Mouse (Mus musculus) granulocyte monocyte progenitor cell, adult 5-6 weeks (primary cell): Measurements from ENCODE around the gene Pml. TPM values are rescaled to one million over a fixed set of nuclear protein-coding genes. Genes with fewer than 3 reads are reported as not detected.
"Not testable (repeated sequence)": the region's sequence is repeated elsewhere in the genome, so short reads cannot be mapped to it uniquely, and the experiment has no call there.

Experiments used
- ATAC-seq: replicated peaks from 2 replicates; pipeline ENCODE4 v1.8.0; 2016; ENCODE audit warnings: mild to moderate bottlenecking, moderate TSS enrichment, inconsistent platforms; ENCODE audit not compliant: poor library complexity, severe bottlenecking
- total RNA-seq, 2 experiments: library from RNA; stranded (forward) in 1 of 2; stranded (reverse) in 1 of 2; fragments of 200-712, 200-1000 nt in 1 of 2; fragments of >200 nt in 1 of 2; fragmentation: Nextera tagmentation in 1 of 2; gene quantifications; 2 replicates each; pipeline ENCODE4 v1.2.3; 2014 to 2017

The Pml gene
- total RNA-seq, 2 experiments from 2014 or later = 10.1 to 49.9 TPM

- no peak for ATAC-seq
These were observed 23.3 kb upstream of the Pml start for GRCm38 (mm10) chr9:58272855-58273254.

GRCm38 (mm10) chr9:58272068-58272541, 22.5 kb upstream of the Pml start:
- ATAC-seq = no peak

- not testable (repeated sequence) for ATAC-seq
These were observed 22.0 kb upstream of the Pml start for GRCm38 (mm10) chr9:58271551-58271950.

DNA sequence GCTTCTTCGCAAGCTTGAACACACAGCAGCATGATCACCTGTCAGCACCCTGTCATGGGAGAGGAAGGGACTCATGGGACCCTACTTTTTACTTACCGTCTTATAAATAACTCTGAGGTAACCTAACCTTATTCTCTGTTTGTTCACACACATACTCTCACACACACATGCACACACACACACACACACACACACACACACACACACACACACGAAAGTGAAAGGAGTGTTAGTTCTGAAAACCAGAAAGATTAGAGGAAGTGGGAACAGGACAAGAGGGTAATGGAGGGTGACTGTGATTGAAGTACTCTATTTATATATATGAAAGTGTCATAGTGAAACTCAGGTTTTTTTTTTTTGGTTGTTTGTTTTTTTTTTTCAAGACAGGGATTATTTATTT, 21.5 kb upstream of the Pml start:
- peak; percentile 29 for ATAC-seq

- no peak for ATAC-seq
These were observed 20.5 kb upstream of the Pml start for GRCm38 (mm10) chr9:58270081-58270480.

- peak; percentile 36; the same call in 1 of the 2 replicates for ATAC-seq
These were observed 19.1 kb upstream of the Pml start for GRCm38 (mm10) chr9:58268384-58269313.

DNA sequence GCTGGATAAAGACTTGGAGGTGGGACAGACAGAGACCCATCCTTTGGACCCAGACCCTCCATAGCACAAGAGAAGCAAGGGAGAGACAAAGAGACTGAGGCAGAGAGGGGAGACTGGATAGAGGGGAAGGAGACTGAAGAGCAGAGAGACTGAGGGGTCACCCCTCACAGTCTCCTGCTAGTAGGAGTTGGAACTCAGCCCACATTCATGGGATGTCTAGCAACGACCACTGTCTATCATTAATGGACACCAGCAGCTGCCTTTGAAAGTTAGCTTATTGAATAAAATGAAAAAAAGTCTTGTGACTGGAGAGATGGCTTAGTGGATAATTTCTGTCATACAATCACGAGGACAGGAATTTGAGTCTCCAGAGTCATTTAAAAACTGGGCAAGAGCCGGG, 17.5 kb upstream of the Pml start:
- no peak for ATAC-seq

DNA sequence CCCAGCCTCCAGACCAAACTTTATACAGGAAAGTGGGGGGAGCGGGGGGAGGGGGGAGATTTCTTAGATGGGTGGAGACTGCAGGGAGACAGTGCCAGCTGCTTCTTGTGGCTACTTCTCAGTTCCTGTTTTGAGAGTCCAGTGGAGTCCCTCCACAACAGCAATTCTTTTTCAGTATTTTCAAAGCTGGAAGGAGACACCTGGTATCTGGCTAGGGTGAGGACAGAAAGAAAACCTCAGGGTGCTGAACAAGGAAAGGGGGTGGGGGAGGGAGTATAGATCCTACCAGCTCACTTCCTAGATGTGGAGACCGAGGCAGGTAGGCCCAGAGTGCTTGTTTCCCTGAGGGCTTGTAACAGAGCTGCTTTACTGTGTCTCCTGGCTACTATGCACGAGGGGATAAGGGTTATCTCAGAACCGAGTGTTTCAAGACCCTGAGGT, 17.0 kb upstream of the Pml start:
- peak; percentile 79 for ATAC-seq

DNA sequence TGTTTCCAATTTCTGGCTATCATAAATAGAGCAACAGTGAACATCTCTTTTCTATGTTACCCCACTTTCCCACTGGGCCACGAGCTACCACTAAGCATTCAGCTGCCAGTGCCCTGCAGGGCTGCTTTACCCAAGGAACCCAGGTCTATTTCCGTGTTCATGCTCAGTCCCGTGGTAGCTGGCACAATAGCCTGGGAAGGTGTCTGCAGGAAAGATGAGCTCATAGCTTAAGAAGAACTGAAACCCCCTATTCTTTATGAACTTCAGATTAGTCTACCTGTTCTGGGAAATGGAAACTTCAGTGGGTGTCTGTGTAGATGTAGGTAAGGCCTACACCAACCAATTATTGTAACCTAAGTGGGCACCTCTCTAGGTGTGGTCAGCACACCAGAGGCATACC, 15.8 kb upstream of the Pml start:
- ATAC-seq = peak; percentile 28

DNA sequence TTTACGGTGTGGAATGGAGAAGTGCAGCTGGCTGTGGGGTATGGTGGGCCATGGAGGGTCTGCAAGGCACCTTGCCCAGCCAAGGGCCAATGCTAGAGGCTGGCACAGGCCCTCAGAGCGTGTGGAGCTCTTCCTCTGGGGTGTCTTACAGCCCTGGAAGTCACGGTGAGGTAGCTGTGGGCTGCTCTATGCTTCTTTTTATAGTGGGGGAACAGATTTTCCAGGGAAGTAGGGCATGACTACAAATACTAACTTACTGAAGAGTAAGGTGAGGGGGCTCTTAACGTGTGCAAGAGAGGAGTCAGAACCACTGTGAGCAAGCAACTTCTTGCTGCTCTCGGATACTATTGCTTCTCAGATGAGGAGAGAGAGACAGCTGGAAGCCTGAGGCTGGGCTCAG, 12.9 kb upstream of the Pml start:
- ATAC-seq = no peak

- ATAC-seq = peak; percentile 63
These were observed 6.4 kb upstream of the Pml start for GRCm38 (mm10) chr9:58255704-58256685.

- ATAC-seq = no peak
These were observed 5.5 kb upstream of the Pml start for GRCm38 (mm10) chr9:58255105-58255504.

- ATAC-seq = not testable (repeated sequence)
These were observed 4.2 kb upstream of the Pml start for GRCm38 (mm10) chr9:58253805-58254122.

DNA sequence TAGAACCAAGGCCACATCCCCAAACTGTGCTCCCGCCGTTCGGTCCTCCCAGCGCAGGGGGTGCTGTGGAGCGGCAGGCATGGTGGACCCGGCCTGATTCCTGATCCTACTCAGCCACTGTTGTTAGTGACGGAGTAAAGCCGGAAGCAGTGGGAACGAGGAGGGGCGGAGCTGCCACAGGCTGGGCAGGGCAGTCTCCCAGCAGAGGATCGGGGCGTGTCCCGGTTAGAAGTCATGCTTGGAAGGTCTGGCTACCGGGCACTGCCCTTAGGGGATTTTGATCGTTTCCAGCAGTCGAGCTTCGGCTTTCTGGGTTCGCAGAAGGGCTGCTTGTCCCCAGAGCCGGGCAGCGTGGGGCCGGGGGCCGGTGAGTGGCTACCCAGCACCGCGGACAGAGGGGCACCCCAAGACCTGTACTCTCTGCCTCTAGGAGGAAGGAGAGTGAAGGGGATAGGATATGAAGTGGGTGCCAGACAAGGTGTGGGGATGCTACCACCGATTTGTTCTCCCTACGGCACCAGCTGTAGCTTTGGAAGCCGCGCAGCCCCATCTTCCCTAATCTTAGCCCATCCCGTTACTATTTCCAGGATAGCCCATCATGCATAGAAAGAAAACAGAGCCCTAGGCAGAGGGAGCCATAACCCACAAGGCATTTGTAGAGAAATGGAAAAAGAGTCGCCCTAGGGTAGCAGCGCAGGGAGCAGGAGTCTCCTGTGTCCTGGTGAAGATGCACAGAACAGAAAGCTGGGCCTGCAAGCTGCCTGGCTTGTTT, 3.6 kb upstream of the Pml start, which contains the start of gene Stoml1:
TSS of gene Stoml1 (plus strand) at position 132 of the 772 bp plus-strand sequence.
- peak; percentile 92 for ATAC-seq

GRCm38 (mm10) chr9:58250730-58251129, 1.1 kb upstream of the Pml start:
- ATAC-seq = not testable (repeated sequence)

DNA sequence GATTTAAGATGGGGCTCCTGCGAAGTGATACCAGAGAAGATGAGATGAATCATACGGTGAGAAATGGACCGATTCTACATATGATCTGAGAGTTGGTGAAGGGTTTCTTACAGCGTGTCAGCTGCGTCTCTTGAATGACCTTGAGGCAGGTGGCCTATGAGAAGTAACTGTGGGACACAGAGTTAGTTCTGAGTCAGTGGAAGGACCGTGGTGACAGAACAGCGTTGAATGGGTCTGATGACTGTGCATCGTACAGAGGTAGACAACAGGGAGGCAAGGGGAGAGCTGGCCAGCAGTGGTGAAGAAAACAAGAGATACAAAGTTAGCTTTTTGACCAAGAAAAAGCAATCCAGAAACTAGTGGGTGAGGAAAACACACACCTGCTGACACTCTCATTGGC, 736 bp upstream of the Pml start:
- ATAC-seq = no peak

GRCm38 (mm10) chr9:58248746-58249413, 706 bp downstream of the Pml start:
- ATAC-seq = peak; percentile 20

DNA sequence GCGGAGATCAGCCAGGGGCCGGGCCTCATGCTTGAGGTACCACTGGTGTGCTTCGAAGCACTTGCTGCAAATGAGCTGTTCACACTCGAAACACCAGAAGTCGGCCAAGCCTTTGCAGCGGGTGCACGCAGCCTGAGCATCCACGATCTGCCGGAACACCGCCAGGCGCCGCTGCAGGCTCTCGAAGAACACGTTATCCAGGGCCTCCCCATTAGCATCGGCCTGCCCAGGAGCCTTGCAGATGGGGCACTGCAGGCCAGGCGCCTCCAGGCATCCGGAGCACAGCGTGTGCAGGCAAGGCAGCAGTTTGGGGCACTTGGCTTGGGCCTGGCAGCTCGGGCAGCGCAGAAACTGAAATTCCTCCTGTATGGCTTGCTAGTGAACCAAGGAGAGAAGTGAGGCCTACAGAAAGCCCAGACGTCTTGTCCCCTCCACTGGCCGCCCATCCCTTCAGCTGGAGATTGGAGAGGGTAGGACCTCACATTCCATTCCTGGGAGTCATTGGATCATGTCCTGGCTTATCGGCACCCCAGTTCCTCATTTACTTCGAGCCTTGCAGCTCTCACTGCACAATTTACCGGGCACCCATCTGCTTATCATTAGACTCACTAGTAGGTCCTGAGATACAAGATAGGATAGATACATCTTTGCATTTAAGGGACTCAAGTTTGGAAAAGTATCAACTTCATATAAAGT, 2.4 kb downstream of the Pml start:
- peak; percentile 63 for ATAC-seq

GRCm38 (mm10) chr9:58246083-58246591, 3.4 kb downstream of the Pml start:
- peak; percentile 56 for ATAC-seq
